Mouse (Mus musculus) ES-Bruce4 (cell line): ENCODE measurements around the gene Tuba1a.

Experiments
- CTCF ChIP-seq: IDR thresholded peaks from one replicate; pipeline ENCODE4 v1.8.1; 2011; ENCODE audit warnings: low read depth, low read length
- POLR2A ChIP-seq: IDR thresholded peaks from one replicate; pipeline ENCODE4 v1.8.1; 2011; ENCODE audit warnings: low read length; ENCODE audit not compliant: insufficient read depth

DNA sequence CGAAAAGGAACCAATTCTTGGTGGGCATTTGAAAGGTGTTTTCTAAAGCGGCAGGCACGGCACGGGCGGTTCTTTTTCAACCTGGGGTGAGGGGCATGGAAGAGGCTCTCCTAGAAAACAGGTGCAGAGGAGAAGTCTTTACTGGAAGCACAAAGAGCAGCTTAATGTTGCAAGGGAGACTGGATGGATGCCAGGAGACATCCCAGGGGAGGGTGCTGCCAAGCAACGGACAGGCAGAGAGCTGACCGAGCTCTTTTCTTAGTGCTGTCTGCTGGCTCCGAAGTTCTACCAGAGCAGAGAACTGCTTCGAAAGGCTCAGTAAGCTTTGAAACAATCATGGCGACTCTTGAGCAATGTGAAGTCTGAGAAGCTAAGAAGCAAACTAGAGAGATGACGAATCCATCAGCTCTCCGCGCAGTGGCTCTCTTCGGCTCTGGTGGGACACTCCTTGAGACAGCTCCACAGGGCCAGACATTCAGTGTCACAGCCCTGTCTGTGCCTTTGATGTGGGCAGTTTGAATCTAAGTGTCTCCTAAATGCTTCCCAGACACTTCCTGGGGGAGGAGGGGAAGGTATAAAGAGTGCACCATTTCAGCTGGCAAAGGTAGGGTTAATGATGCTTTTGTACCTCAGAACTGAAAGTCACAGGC lies 24.4 kb upstream of the Tuba1a start:
- TF ChIP-seq CTCF (no peak), POLR2A (no peak)
